Mouse (Mus musculus): ENCODE measurements at regions not wholly inside any gene's neighbourhood (a gene's known extent, or its start where the extent isn't known, plus 50 kb on each side); places are given as distances from the start of the nearest gene placed in this dataset.

GRCm38 (mm10) chr14:76837583-76838220, 198.9 kb upstream of the Ccdc122 start:
- no peaks in the 10 kb centered on the region for H3K27me3 ChIP-seq (ENCODE audit: control insufficient read depth, insufficient read depth, low read length, poor library complexity, severe bottlenecking)
- no peak for DNase-seq (ENCODE audit: low read depth, low spot score)
- no peaks in the 10 kb centered on the region for H3K36me3 ChIP-seq (ENCODE audit: control insufficient read depth, insufficient read depth, low read length, poor library complexity, severe bottlenecking)

GRCm38 (mm10) chr14:76836926-76837516, 199.6 kb upstream of the Ccdc122 start:
- Histone ChIP-seq H3K27me3 (ENCODE audit: control insufficient read depth, insufficient read depth, low read length, poor library complexity, severe bottlenecking) (no peaks in the 10 kb centered on the region), H3K36me3 (ENCODE audit: control insufficient read depth, insufficient read depth, low read length, poor library complexity, severe bottlenecking) (no peaks in the 10 kb centered on the region)
- no peak for DNase-seq (ENCODE audit: low read depth, low spot score)

GRCm38 (mm10) chr14:76836271-76836670, 200.3 kb upstream of the Ccdc122 start:
- no peaks in the 10 kb centered on the region for H3K27me3 ChIP-seq (ENCODE audit: control insufficient read depth, insufficient read depth, low read length, poor library complexity, severe bottlenecking)
- DNase-seq (ENCODE audit: low read depth, low spot score): no peak
- H3K36me3 ChIP-seq (ENCODE audit: control insufficient read depth, insufficient read depth, low read length, poor library complexity, severe bottlenecking): no peaks in the 10 kb centered on the region

- Histone ChIP-seq H3K36me3 (ENCODE audit: control insufficient read depth, insufficient read depth, low read length, poor library complexity, severe bottlenecking) (no peaks in the 10 kb centered on the region), H3K27me3 (ENCODE audit: control insufficient read depth, insufficient read depth, low read length, poor library complexity, severe bottlenecking) (no peaks in the 10 kb centered on the region)
- no peak for DNase-seq (ENCODE audit: low read depth, low spot score)
Measured at GRCm38 (mm10) chr14:76834084-76834483, 202.5 kb upstream of the Ccdc122 start.

GRCm38 (mm10) chr14:76829161-76829510, 207.4 kb upstream of the Ccdc122 start:
- H3K36me3 ChIP-seq (ENCODE audit: control insufficient read depth, insufficient read depth, low read length, poor library complexity, severe bottlenecking): no peaks in the 10 kb centered on the region
- DNase-seq (ENCODE audit: low read depth, low spot score): no peak
- H3K27me3 ChIP-seq (ENCODE audit: control insufficient read depth, insufficient read depth, low read length, poor library complexity, severe bottlenecking): no peaks in the 10 kb centered on the region

- Histone ChIP-seq H3K36me3 (ENCODE audit: control insufficient read depth, insufficient read depth, low read length, poor library complexity, severe bottlenecking) (no peaks in the 10 kb centered on the region), H3K27me3 (ENCODE audit: control insufficient read depth, insufficient read depth, low read length, poor library complexity, severe bottlenecking) (no peaks in the 10 kb centered on the region)
- DNase-seq (ENCODE audit: low read depth, low spot score): no peak
Measured at GRCm38 (mm10) chr14:76828453-76829160, 208.0 kb upstream of the Ccdc122 start.

GRCm38 (mm10) chr14:76824066-76824465, 212.5 kb upstream of the Ccdc122 start:
- no peaks in the 10 kb centered on the region for H3K36me3 ChIP-seq (ENCODE audit: control insufficient read depth, insufficient read depth, low read length, poor library complexity, severe bottlenecking)
- DNase-seq (ENCODE audit: low read depth, low spot score): no peak

GRCm38 (mm10) chr14:76822766-76823325, 213.7 kb upstream of the Ccdc122 start:
- DNase-seq (ENCODE audit: low read depth, low spot score): no peak
- Histone ChIP-seq H3K27me3 (ENCODE audit: control insufficient read depth, insufficient read depth, low read length, poor library complexity, severe bottlenecking) (no peaks in the 10 kb centered on the region), H3K36me3 (ENCODE audit: control insufficient read depth, insufficient read depth, low read length, poor library complexity, severe bottlenecking) (no peaks in the 10 kb centered on the region)

More at GRCm38 (mm10) chr14:76824066-76824465, 212.5 kb upstream of the Ccdc122 start:
- no peaks in the 10 kb centered on the region for H3K27me3 ChIP-seq (ENCODE audit: control insufficient read depth, insufficient read depth, low read length, poor library complexity, severe bottlenecking)

GRCm38 (mm10) chr14:76821892-76822291, 214.7 kb upstream of the Ccdc122 start:
- DNase-seq (ENCODE audit: low read depth, low spot score): no peak
- no peaks in the 10 kb centered on the region for H3K36me3 ChIP-seq (ENCODE audit: control insufficient read depth, insufficient read depth, low read length, poor library complexity, severe bottlenecking)
- no peaks in the 10 kb centered on the region for H3K27me3 ChIP-seq (ENCODE audit: control insufficient read depth, insufficient read depth, low read length, poor library complexity, severe bottlenecking)

- no peaks in the 10 kb centered on the region for H3K27me3 ChIP-seq (ENCODE audit: control insufficient read depth, insufficient read depth, low read length, poor library complexity, severe bottlenecking)
- no peak for DNase-seq (ENCODE audit: low read depth, low spot score)
- no peaks in the 10 kb centered on the region for H3K36me3 ChIP-seq (ENCODE audit: control insufficient read depth, insufficient read depth, low read length, poor library complexity, severe bottlenecking)
Measured at GRCm38 (mm10) chr14:76821484-76821883, 215.1 kb upstream of the Ccdc122 start.

GRCm38 (mm10) chr14:76820989-76821388, 215.6 kb upstream of the Ccdc122 start:
- DNase-seq (ENCODE audit: low read depth, low spot score): no peak
- Histone ChIP-seq H3K27me3 (ENCODE audit: control insufficient read depth, insufficient read depth, low read length, poor library complexity, severe bottlenecking) (no peaks in the 10 kb centered on the region), H3K36me3 (ENCODE audit: control insufficient read depth, insufficient read depth, low read length, poor library complexity, severe bottlenecking) (no peaks in the 10 kb centered on the region)

GRCm38 (mm10) chr14:76819690-76820089, 216.9 kb upstream of the Ccdc122 start:
- no peaks in the 10 kb centered on the region for H3K27me3 ChIP-seq (ENCODE audit: control insufficient read depth, insufficient read depth, low read length, poor library complexity, severe bottlenecking)
- DNase-seq (ENCODE audit: low read depth, low spot score): no peak
- H3K36me3 ChIP-seq (ENCODE audit: control insufficient read depth, insufficient read depth, low read length, poor library complexity, severe bottlenecking): no peaks in the 10 kb centered on the region

- Histone ChIP-seq H3K27me3 (ENCODE audit: control insufficient read depth, insufficient read depth, low read length, poor library complexity, severe bottlenecking) (no peaks in the 10 kb centered on the region), H3K36me3 (ENCODE audit: control insufficient read depth, insufficient read depth, low read length, poor library complexity, severe bottlenecking) (no peaks in the 10 kb centered on the region)
- DNase-seq (ENCODE audit: low read depth, low spot score): no peak
Measured at GRCm38 (mm10) chr14:76818256-76819010, 218.1 kb upstream of the Ccdc122 start.

GRCm38 (mm10) chr14:76817189-76817772, 219.3 kb upstream of the Ccdc122 start:
- no peak for DNase-seq (ENCODE audit: low read depth, low spot score)
- Histone ChIP-seq H3K27me3 (ENCODE audit: control insufficient read depth, insufficient read depth, low read length, poor library complexity, severe bottlenecking) (no peaks in the 10 kb centered on the region), H3K36me3 (ENCODE audit: control insufficient read depth, insufficient read depth, low read length, poor library complexity, severe bottlenecking) (no peaks in the 10 kb centered on the region)
